Mouse (Mus musculus) MEL (cell line): ENCODE data around the gene Slc26a10. TPM values are rescaled to one million over a fixed set of nuclear protein-coding genes. Genes with fewer than 3 reads are reported as not detected.

ENCODE experiments used
- CHD1 ChIP-seq: IDR thresholded peaks from 2 replicates; pipeline ENCODE4 v1.6.1; 2012; ENCODE audit warnings: low read depth, mild to moderate bottlenecking, inconsistent platforms, low read length, improper control_type of control experiment
- CHD2 ChIP-seq: IDR thresholded peaks from 2 replicates; pipeline ENCODE4 v1.6.1; 2011; ENCODE audit warnings: low read length, improper control_type of control experiment
- CTCF ChIP-seq, 3 experiments: IDR thresholded peaks in 2 of 3; conservative IDR thresholded peaks in 1 of 3; 2 replicates each; pipeline ENCODE4 v1.5.1; 2011 to 2012; ENCODE audit warnings: low read length in 3 of 3, low read depth in 2 of 3, mild to moderate bottlenecking in 2 of 3, improper control_type of control experiment in 1 of 3, inconsistent platforms in 1 of 3, mixed read lengths in 1 of 3, moderate library complexity in 1 of 3; ENCODE audit not compliant: control insufficient read depth in 1 of 3, insufficient read depth in 1 of 3, poor library complexity in 1 of 3, severe bottlenecking in 1 of 3
- E2F4 ChIP-seq: IDR thresholded peaks from 2 replicates; pipeline ENCODE4 v1.6.1; 2011; ENCODE audit warnings: low read depth, low read length, improper control_type of control experiment, borderline replicate concordance
- ELF1 ChIP-seq: IDR thresholded peaks from 2 replicates; pipeline ENCODE4 v1.6.1; 2014; ENCODE audit warnings: low read depth, mild to moderate bottlenecking, inconsistent platforms, low read length, improper control_type of control experiment, moderate library complexity
- EP300 ChIP-seq, 2 experiments: IDR thresholded peaks; 2 replicates each; pipeline ENCODE4 v1.6.1; 2011; ENCODE audit warnings: improper control_type of control experiment in 2 of 2, low read length in 2 of 2, low read depth in 1 of 2, mild to moderate bottlenecking in 1 of 2
- ETS1 ChIP-seq: IDR thresholded peaks from 2 replicates; pipeline ENCODE4 v1.6.1; 2012; ENCODE audit warnings: low read depth, mild to moderate bottlenecking, inconsistent platforms, low read length, improper control_type of control experiment, moderate library complexity
- HCFC1 ChIP-seq: IDR thresholded peaks from 2 replicates; pipeline ENCODE4 v1.6.1; 2012; ENCODE audit warnings: low read depth, mild to moderate bottlenecking, inconsistent platforms, low read length, improper control_type of control experiment, moderate library complexity
- MAZ ChIP-seq: IDR thresholded peaks from 2 replicates; pipeline ENCODE4 v1.6.1; 2012; ENCODE audit warnings: low read depth, mild to moderate bottlenecking, inconsistent platforms, low read length, improper control_type of control experiment
- MEF2A ChIP-seq: IDR thresholded peaks from 2 replicates; pipeline ENCODE4 v1.6.1; 2014; ENCODE audit warnings: low read depth, mild to moderate bottlenecking, inconsistent platforms, low read length, improper control_type of control experiment; ENCODE audit not compliant: poor library complexity, insufficient replicate concordance, severe bottlenecking; ENCODE audit errors: extremely low read depth
- MXI1 ChIP-seq: IDR thresholded peaks from 2 replicates; pipeline ENCODE4 v1.6.1; 2011; ENCODE audit warnings: mild to moderate bottlenecking, low read depth, low read length, improper control_type of control experiment
- MYB ChIP-seq: IDR thresholded peaks from 2 replicates; pipeline ENCODE4 v1.6.1; 2011; ENCODE audit warnings: mild to moderate bottlenecking, low read depth, low read length, improper control_type of control experiment
- NRF1 ChIP-seq: IDR thresholded peaks from 2 replicates; pipeline ENCODE4 v1.6.1; 2014; ENCODE audit warnings: low read depth, mild to moderate bottlenecking, inconsistent platforms, low read length, improper control_type of control experiment, moderate library complexity; ENCODE audit not compliant: poor library complexity, insufficient read depth, severe bottlenecking
- POLR2A ChIP-seq, 2 experiments: IDR thresholded peaks; 2 replicates each; pipeline ENCODE4 v1.6.1; 2011 to 2012; ENCODE audit warnings: low read length in 2 of 2, mild to moderate bottlenecking in 2 of 2, control low read depth in 1 of 2, improper control_type of control experiment in 1 of 2, low read depth in 1 of 2, moderate library complexity in 1 of 2; ENCODE audit not compliant: control insufficient read depth in 1 of 2, insufficient read depth in 1 of 2, poor library complexity in 1 of 2
- POLR2AphosphoS2 ChIP-seq: IDR thresholded peaks from 2 replicates; pipeline ENCODE4 v1.6.1; 2011; ENCODE audit warnings: low read length, improper control_type of control experiment
- POLR2AphosphoS5 ChIP-seq: IDR thresholded peaks from 2 replicates; pipeline ENCODE4 v1.6.1; 2012; ENCODE audit warnings: low read depth, borderline replicate concordance, mild to moderate bottlenecking, inconsistent platforms, low read length, moderate library complexity, mixed read lengths
- RAD21 ChIP-seq: IDR thresholded peaks from 2 replicates; pipeline ENCODE4 v1.6.1; 2011; ENCODE audit warnings: mild to moderate bottlenecking, low read depth, low read length, improper control_type of control experiment
- RCOR1 ChIP-seq: IDR thresholded peaks from 2 replicates; pipeline ENCODE4 v1.6.1; 2012; ENCODE audit warnings: low read depth, mild to moderate bottlenecking, inconsistent platforms, low read length, improper control_type of control experiment
- SMC3 ChIP-seq: IDR thresholded peaks from 2 replicates; pipeline ENCODE4 v1.6.1; 2011; ENCODE audit warnings: low read depth, low read length, improper control_type of control experiment
- TAL1 ChIP-seq: IDR thresholded peaks from 2 replicates; pipeline ENCODE4 v1.6.1; 2012; ENCODE audit warnings: mild to moderate bottlenecking, inconsistent platforms, low read length, moderate library complexity, mixed read lengths
- ZC3H11A ChIP-seq: IDR thresholded peaks from 2 replicates; pipeline ENCODE4 v1.6.1; 2012; ENCODE audit warnings: low read depth, mild to moderate bottlenecking, inconsistent platforms, low read length, improper control_type of control experiment
- ZKSCAN1 ChIP-seq: IDR thresholded peaks from 2 replicates; pipeline ENCODE4 v1.6.1; 2012; ENCODE audit warnings: low read depth, mild to moderate bottlenecking, inconsistent platforms, low read length, improper control_type of control experiment, moderate library complexity
- ZMIZ1 ChIP-seq: IDR thresholded peaks from 2 replicates; pipeline ENCODE4 v1.6.1; 2012; ENCODE audit warnings: low read depth, mild to moderate bottlenecking, inconsistent platforms, low read length, improper control_type of control experiment, moderate library complexity
- polyA plus RNA-seq, 2 experiments: library from polyadenylated mRNA; stranded (reverse) in 1 of 2; unstranded in 1 of 2; fragments of >175 nt in 1 of 2; fragments of >200 nt in 1 of 2; gene quantifications; 2 replicates each; pipeline versions ENCODE4 v1.2.1 to v1.2.4; 2012; ENCODE audit warnings: low replicate concordance in 2 of 2, low read depth in 1 of 2; ENCODE audit not compliant: insufficient read length in 2 of 2, insufficient read depth in 1 of 2, missing spikeins in 1 of 2
- total RNA-seq: library from RNA; depleted of rRNA; stranded (reverse); fragments of 300-350 nt; gene quantifications from 2 replicates; pipeline ENCODE4 v1.2.3, GENCODE M21; 2012

The Slc26a10 gene
- total and polyA plus RNA-seq, 3 experiments: 1.1 to 1.3 TPM; not detected in 1

GRCm38 (mm10) chr10:127189116-127189650 lies 8.7 kb upstream of the Slc26a10 start (continued):
- TF ChIP-seq RCOR1: no peak
- TF ChIP-seq MXI1: peak; percentile 76
- TF ChIP-seq POLR2A (IDR thresholded peaks at IDR 0.05; ENCODE audit: control insufficient read depth in 1 of 2, insufficient read depth in 1 of 2, low read depth in 1 of 2, low read length in 2 of 2, poor library complexity in 1 of 2): peak; percentile 54 to 75
- peak; percentile 75; the same call in 1 of the 2 replicates for TF ChIP-seq ZMIZ1
- no peak for TF ChIP-seq EP300 (IDR thresholded peaks at IDR 0.05; ENCODE audit: low read depth in 1 of 2, low read length in 2 of 2)
- TF ChIP-seq MYB: 0 out of 2 replicates have a peak, but pooled peaks have one; percentile 17
- no peak for TF ChIP-seq ZC3H11A
- peak; percentile 52; the same call in 1 of the 2 replicates for TF ChIP-seq NRF1
- TF ChIP-seq POLR2AphosphoS2: 0 out of 2 replicates have a peak, but pooled peaks have one; percentile 27
- 0 out of 2 replicates have a peak, but pooled peaks have one; percentile 2 for TF ChIP-seq TAL1
- TF ChIP-seq CTCF (IDR thresholded peaks at IDR 0.05 in 2 of 3, conservative IDR thresholded peaks at IDR 0.05 in 1 of 3; ENCODE audit: control insufficient read depth in 1 of 3, insufficient read depth in 1 of 3, low read depth in 2 of 3, low read length in 3 of 3, poor library complexity in 1 of 3, severe bottlenecking in 1 of 3): no peak
- TF ChIP-seq ELF1: 0 out of 2 replicates have a peak, but pooled peaks have one; percentile 28
- TF ChIP-seq ZKSCAN1: 0 out of 2 replicates have a peak, but pooled peaks have one; percentile 11
- peak; percentile 51; the same call in 1 of the 2 replicates for TF ChIP-seq HCFC1
- TF ChIP-seq POLR2AphosphoS5: no peak
- TF ChIP-seq RAD21: no peak
- no peak for TF ChIP-seq MEF2A
- TF ChIP-seq CHD2: no peak
- TF ChIP-seq SMC3: 0 out of 2 replicates have a peak, but pooled peaks have one; percentile 17
- no peak for TF ChIP-seq E2F4
- TF ChIP-seq MAZ: peak; percentile 53; the same call in 1 of the 2 replicates
- TF ChIP-seq CHD1: no peak; the same call in 1 of the 2 replicates
- peak; percentile 50 for TF ChIP-seq ETS1
